Mouse (Mus musculus) spleen, postnatal 10 days (tissue): ENCODE data around the gene Rfc4.

ENCODE experiments used
- DNase-seq, 2 experiments: peaks; one replicate each; pipeline ENCODE4 v3.0.0; 2021 to 2022; ENCODE audit warnings: low spot score in 2 of 2

Gene Rfc4

GRCm38 (mm10) chr16:23127673-23128375 lies at the start of gene Rfc4:
Rfc4 (minus strand) TSS chr16:23127737.
- peak; percentile 88 to 94 for DNase-seq

GRCm38 (mm10) chr16:23175956-23176355 lies 48.4 kb upstream of the Rfc4 start:
- no peak for DNase-seq

GRCm38 (mm10) chr16:23174855-23175254 lies 47.3 kb upstream of the Rfc4 start:
- DNase-seq = no peak

- DNase-seq = no peak
Observed at GRCm38 (mm10) chr16:23173904-23174303, 46.4 kb upstream of the Rfc4 start.

- DNase-seq = no peak
Observed at GRCm38 (mm10) chr16:23170813-23171212, 43.3 kb upstream of the Rfc4 start.

GRCm38 (mm10) chr16:23167079-23167478 lies 39.5 kb upstream of the Rfc4 start:
- no peak for DNase-seq

- DNase-seq = no peak
Observed at GRCm38 (mm10) chr16:23166646-23167045, 39.1 kb upstream of the Rfc4 start.

- peak in 1 of 2 experiments; percentile 47 for DNase-seq
Observed at GRCm38 (mm10) chr16:23165441-23165840, 37.9 kb upstream of the Rfc4 start.

- no peak for DNase-seq
Observed at GRCm38 (mm10) chr16:23164443-23164842, 36.9 kb upstream of the Rfc4 start.

- no peak for DNase-seq
Observed at GRCm38 (mm10) chr16:23162116-23162515, 34.6 kb upstream of the Rfc4 start.

- no peak for DNase-seq
Observed at GRCm38 (mm10) chr16:23159749-23160148, 32.2 kb upstream of the Rfc4 start.

GRCm38 (mm10) chr16:23158957-23159356 lies 31.4 kb upstream of the Rfc4 start:
- DNase-seq = no peak

GRCm38 (mm10) chr16:23158292-23158691 lies 30.8 kb upstream of the Rfc4 start:
- DNase-seq = no peak

- DNase-seq = no peak
Observed at GRCm38 (mm10) chr16:23157013-23157412, 29.5 kb upstream of the Rfc4 start.

GRCm38 (mm10) chr16:23154261-23154660 lies 26.7 kb upstream of the Rfc4 start:
- DNase-seq = no peak

GRCm38 (mm10) chr16:23151423-23151822 lies 23.9 kb upstream of the Rfc4 start:
- DNase-seq = no peak

- no peak for DNase-seq
Observed at GRCm38 (mm10) chr16:23149396-23149795, 21.9 kb upstream of the Rfc4 start.

GRCm38 (mm10) chr16:23148936-23149335 lies 21.4 kb upstream of the Rfc4 start:
- DNase-seq = no peak

- no peak for DNase-seq
Observed at GRCm38 (mm10) chr16:23146280-23146679, 18.7 kb upstream of the Rfc4 start, which contains the start of gene Adipoq. Adipoq (plus strand) TSS chr16:23146536.

GRCm38 (mm10) chr16:23145211-23145610 lies 17.7 kb upstream of the Rfc4 start:
- no peak for DNase-seq

- peak in 1 of 2 experiments; percentile 43 for DNase-seq
Observed at GRCm38 (mm10) chr16:23144326-23144725, 16.8 kb upstream of the Rfc4 start.

GRCm38 (mm10) chr16:23140911-23141310 lies 13.4 kb upstream of the Rfc4 start:
- no peak for DNase-seq

- no peak for DNase-seq
Observed at GRCm38 (mm10) chr16:23136406-23136970, 9.0 kb upstream of the Rfc4 start.
